Mouse (Mus musculus) limb, embryonic 11.5 days (tissue): Measurements from ENCODE around the gene Chst12. TPM values are rescaled to one million over a fixed set of nuclear protein-coding genes. Genes with fewer than 3 reads are reported as not detected.

Source experiments
- ATAC-seq: fragments of 200-750 bp; cut with Nextera tagmentation; 2 replicates; pipeline ENCODE4 v1.8.0; 2017; ENCODE audit warnings: low read depth; ENCODE audit not compliant: insufficient number of reproducible peaks, low FRiP score, low TSS enrichment
- DNase-seq: peaks from one replicate; pipeline ENCODE4 v3.0.0-alpha.2; 2015; ENCODE audit warnings: low spot score
- H3K27ac ChIP-seq: fragments of 300-500 bp; sonication (generic); replicated peaks from 2 replicates; pipeline ENCODE4 v1.5.1; 2014; ENCODE audit warnings: low read depth, mild to moderate bottlenecking, low read length
- H3K27me3 ChIP-seq: fragments of 300-500 bp; sonication (generic); 2 replicates; pipeline ENCODE4 v1.6.1; 2014; ENCODE audit warnings: mild to moderate bottlenecking, low read length, mixed read lengths; ENCODE audit not compliant: control insufficient read depth, insufficient read depth
- H3K36me3 ChIP-seq: fragments of 300-500 bp; sonication (generic); 2 replicates; pipeline ENCODE4 v1.6.1; 2014; ENCODE audit warnings: mild to moderate bottlenecking, low read length, moderate library complexity, mixed read lengths; ENCODE audit not compliant: control insufficient read depth, insufficient read depth
- H3K4me1 ChIP-seq: fragments of 300-500 bp; sonication (generic); 2 replicates; pipeline ENCODE4 v1.6.1; 2014; ENCODE audit warnings: low read length, mixed read lengths; ENCODE audit not compliant: control insufficient read depth, insufficient read depth
- H3K4me2 ChIP-seq: fragments of 300-500 bp; sonication (generic); 2 replicates; pipeline ENCODE4 v1.6.1; 2014; ENCODE audit warnings: low read depth, mild to moderate bottlenecking, moderate library complexity; ENCODE audit not compliant: severe bottlenecking
- H3K4me3 ChIP-seq: fragments of 300-500 bp; sonication (generic); 2 replicates; pipeline ENCODE4 v1.5.1; 2014; ENCODE audit warnings: low read depth, low read length
- H3K9ac ChIP-seq: fragments of 300-500 bp; sonication (generic); 2 replicates; pipeline ENCODE4 v1.6.1; 2014; ENCODE audit warnings: mild to moderate bottlenecking, low read length
- H3K9me3 ChIP-seq: fragments of 300-500 bp; sonication (generic); 2 replicates; pipeline ENCODE4 v1.6.1; 2016; ENCODE audit warnings: low read length; ENCODE audit not compliant: control insufficient read depth
- WGBS: fragments of 180-500 bp; shearing (Covaris S2); extraction: QIAGEN DNeasy Blood & Tissue Kit; methylation state at CpG from one replicate; pipeline ENCODE4 v1.1.7; 2014; 5-methylcytosine and 5-hydroxymethylcytosine counted together
- polyA plus RNA-seq: library from polyadenylated mRNA; unstranded; fragments of >200 nt; fragmentation: Nextera tagmentation; extraction: Ambion mirVana; gene quantifications from 2 replicates; pipeline ENCODE4 v1.2.1, GENCODE M21; 2014

The Chst12 gene
- polyA plus RNA-seq, 1 experiment from 2014 or later, result 16.6 TPM

DNA sequence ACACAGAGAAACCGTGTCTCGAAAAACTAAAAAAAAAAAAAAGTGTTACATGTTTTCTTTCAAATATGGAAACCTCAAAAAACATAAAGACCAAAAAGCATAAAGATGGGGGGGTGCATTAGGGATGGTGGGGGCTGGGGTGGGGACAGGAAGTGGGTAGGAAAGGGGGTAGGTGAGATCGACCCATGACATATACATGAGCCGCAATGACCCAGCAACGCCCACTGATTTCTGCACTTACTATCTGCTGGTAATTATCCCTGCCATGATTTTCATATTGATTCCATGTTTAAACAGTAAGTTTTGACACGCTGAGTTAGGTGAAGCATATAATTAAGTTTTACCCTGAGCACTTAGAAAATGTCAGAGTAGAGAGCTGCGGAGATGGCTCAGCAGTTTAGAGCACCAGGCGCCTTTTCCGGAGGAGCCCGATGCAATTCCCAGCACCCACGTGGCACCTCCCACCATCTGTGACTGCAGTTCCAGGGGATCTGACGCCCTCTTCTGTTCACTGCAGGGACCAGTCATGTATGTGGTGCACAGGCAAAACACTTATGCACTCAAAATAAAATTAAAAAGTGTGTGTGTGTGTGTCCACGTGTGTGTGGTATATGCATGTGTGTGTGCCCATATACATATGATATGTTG lies 65.0 kb downstream of the Chst12 start:
- H3K9ac ChIP-seq, result no peak overlapping the region
- DNase-seq (no peak), ATAC-seq (no peak)
- H3K4me1 ChIP-seq, result 0 out of 2 replicates have a peak, but pooled peaks cover 4% of the 10 kb centered on the region
- H3K36me3 ChIP-seq, result no peaks in the 10 kb centered on the region
- H3K27me3 ChIP-seq, result no peaks in the 10 kb centered on the region
- 91% methylated on average over 13 of the region's 13 CpGs for WGBS
- H3K4me2 ChIP-seq, result no peak overlapping the region
- no peak overlapping the region for H3K27ac ChIP-seq
- no peak overlapping the region for H3K4me3 ChIP-seq
- no peaks in the 10 kb centered on the region for H3K9me3 ChIP-seq

DNA sequence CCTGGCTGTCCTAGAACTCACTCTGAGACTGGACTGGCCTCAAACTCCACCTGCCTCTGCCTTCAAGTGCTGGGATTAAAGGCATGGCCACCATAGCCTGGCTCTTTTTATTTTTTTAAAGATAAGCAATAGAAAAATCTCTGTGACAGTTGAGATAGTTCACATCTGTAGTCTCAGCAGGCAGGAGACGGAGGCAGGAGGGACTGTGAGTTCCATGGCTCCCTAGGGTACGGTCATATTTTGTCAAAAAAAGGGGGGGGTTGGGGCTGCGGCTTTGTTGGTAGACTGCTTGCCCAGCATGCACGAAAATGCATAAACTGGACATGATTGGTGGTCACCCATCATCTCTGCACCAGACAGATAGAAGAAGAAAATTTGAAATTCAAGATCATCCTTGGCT lies 65.9 kb downstream of the Chst12 start:
- no peak for DNase-seq
- H3K27ac ChIP-seq, result no peak overlapping the region
- H3K4me3 ChIP-seq, result no peak overlapping the region
- no peak overlapping the region for H3K4me2 ChIP-seq
- 86% methylated on average over 4 of the region's 4 CpGs for WGBS
- no peaks in the 10 kb centered on the region for H3K9me3 ChIP-seq
- no peaks in the 10 kb centered on the region for H3K36me3 ChIP-seq
- ATAC-seq, result no peak
- no peak overlapping the region for H3K9ac ChIP-seq
- no peaks in the 10 kb centered on the region for H3K27me3 ChIP-seq
- H3K4me1 ChIP-seq, result 0 out of 2 replicates have a peak, but pooled peaks cover 6% of the 10 kb centered on the region

DNA sequence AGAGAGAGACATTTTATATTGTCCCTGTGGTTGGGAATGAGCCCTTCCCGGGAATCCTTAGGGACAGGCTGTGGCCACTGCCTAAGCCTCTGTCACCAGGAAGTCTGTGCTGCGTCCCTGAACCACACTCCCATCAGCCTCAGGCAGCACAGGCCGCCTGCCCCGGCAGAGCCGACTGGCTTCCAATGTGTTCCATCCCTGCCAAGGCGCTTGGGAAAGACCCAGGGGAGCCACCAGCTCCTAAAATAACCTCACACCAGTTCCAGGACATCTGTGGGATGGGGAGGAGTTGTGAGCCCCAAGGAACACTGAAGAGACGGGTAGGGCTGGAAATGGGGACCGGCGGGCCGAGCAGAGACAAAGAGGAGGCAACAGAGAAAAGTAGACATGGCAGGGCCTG lies 66.3 kb downstream of the Chst12 start:
- Histone ChIP-seq H3K27ac (no peak overlapping the region), H3K9ac (no peak overlapping the region), H3K4me2 (no peak overlapping the region), H3K4me3 (no peak overlapping the region), H3K36me3 (no peaks in the 10 kb centered on the region), H3K27me3 (no peaks in the 10 kb centered on the region), H3K9me3 (no peaks in the 10 kb centered on the region), H3K4me1 (0 out of 2 replicates have a peak, but pooled peaks cover 6% of the 10 kb centered on the region)
- ATAC-seq (no peak), DNase-seq (no peak)
- 69% methylated on average over 10 of the region's 10 CpGs for WGBS

DNA sequence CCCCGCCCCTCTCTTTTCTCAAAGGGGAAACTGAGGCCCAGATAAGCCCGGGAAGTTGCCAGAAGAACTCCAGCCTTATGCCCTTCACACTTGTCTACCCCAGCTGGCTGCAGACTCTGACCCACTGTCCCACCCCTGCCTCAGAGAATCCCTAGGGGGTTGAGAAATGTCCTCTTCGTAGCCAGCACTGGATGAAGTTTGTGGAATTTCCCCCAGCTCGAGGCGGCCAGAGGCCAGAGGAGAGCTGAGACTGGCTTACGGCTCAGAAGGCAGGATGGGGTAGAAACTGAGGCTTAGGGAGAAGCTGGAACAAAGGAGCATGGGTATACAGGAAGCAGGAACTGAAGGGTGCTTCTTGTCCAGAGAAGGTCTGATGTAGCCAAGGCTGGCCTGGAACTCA lies 67.3 kb downstream of the Chst12 start:
- DNase-seq, result no peak

More for the DNA sequence above, 67.3 kb downstream of the Chst12 start:
- no peaks in the 10 kb centered on the region for H3K36me3 ChIP-seq
- no peak overlapping the region for H3K27ac ChIP-seq
- 72% methylated on average over 6 of the region's 6 CpGs for WGBS
- H3K4me3 ChIP-seq, result no peak overlapping the region
- H3K9me3 ChIP-seq, result no peaks in the 10 kb centered on the region
- 0 out of 2 replicates have a peak, but pooled peaks cover 3% of the 10 kb centered on the region for H3K4me1 ChIP-seq
- no peak overlapping the region for H3K4me2 ChIP-seq
- ATAC-seq, result no peak
- no peak overlapping the region for H3K9ac ChIP-seq
- H3K27me3 ChIP-seq, result no peaks in the 10 kb centered on the region

Other genes with a start within 250 kb of the Chst12 start
- 51.5 and 57.4 TPM in 2 replicates for gene Mad1l1, start 184.0 kb upstream of the Chst12 start, polyA plus RNA-seq
- 58.1 and 58.8 TPM in 2 replicates for gene Nudt1, start 183.9 kb upstream of the Chst12 start, polyA plus RNA-seq
- gene Mrm2, start 173.7 kb upstream of the Chst12 start, polyA plus RNA-seq, result 23.5 and 27.3 TPM in 2 replicates
- 9.7 and 10.1 TPM in 2 replicates for gene Snx8, start 116.3 kb upstream of the Chst12 start, polyA plus RNA-seq
- 210 and 212 TPM in 2 replicates for gene Eif3b, start 86.2 kb upstream of the Chst12 start, polyA plus RNA-seq
- gene Gm4869, start 59.9 kb upstream of the Chst12 start, polyA plus RNA-seq, result not detected in 2 replicates
- not detected in 2 replicates for gene Grifin, start 59.5 kb downstream of the Chst12 start, polyA plus RNA-seq
- 9.0 and 10.8 TPM in 2 replicates for gene Lfng, start 101.8 kb downstream of the Chst12 start, polyA plus RNA-seq
- 51.4 and 58.3 TPM in 2 replicates for gene Ttyh3, start 143.5 kb downstream of the Chst12 start, polyA plus RNA-seq
- gene Iqce, start 196.8 kb downstream of the Chst12 start, polyA plus RNA-seq, result 15.1 and 22.7 TPM in 2 replicates
- gene Brat1, start 199.5 kb downstream of the Chst12 start, polyA plus RNA-seq, result 11.7 and 12.0 TPM in 2 replicates
- 0.52 and 0.71 TPM in 2 replicates for gene Amz1, start 218.6 kb downstream of the Chst12 start, polyA plus RNA-seq